Mouse (Mus musculus): ENCODE measurements at regions not wholly inside any gene's neighbourhood (a gene's known extent, or its start where the extent isn't known, plus 50 kb on each side); places are given as distances from the start of the nearest gene placed in this dataset.

GRCm38 (mm10) chr3:128210591-128210990 lies 314.5 kb upstream of the Fam241a start:
- Histone ChIP-seq H3K27me3 (ENCODE audit: control insufficient read depth, insufficient read depth, low read length) (no peaks in the 10 kb centered on the region), H3K4me3 (ENCODE audit: control insufficient read depth, insufficient read depth, low read length) (no peak overlapping the region), H3K27ac (ENCODE audit: control insufficient read depth, insufficient read depth, low read length) (no peak overlapping the region), H3K4me1 (replicated peaks; ENCODE audit: control insufficient read depth, insufficient read depth, low read length) (no peaks in the 10 kb centered on the region), H3K36me3 (ENCODE audit: control insufficient read depth, insufficient read depth, low read length) (no peaks in the 10 kb centered on the region)
- no peak for TF ChIP-seq POLR2A (IDR thresholded peaks at IDR 0.05; ENCODE audit: control insufficient read depth, extremely low read depth, insufficient read depth, low read length, poor library complexity)
- TF ChIP-seq CTCF (IDR thresholded peaks at IDR 0.05; ENCODE audit: borderline replicate concordance, control insufficient read depth, extremely low read depth, insufficient read depth, low read length, poor library complexity) = no peak
- WGBS = 83% methylated on average over 1 of the region's 1 CpGs
- no peak for DNase-seq

GRCm38 (mm10) chr3:128206948-128207347 lies 310.8 kb upstream of the Fam241a start:
- TF ChIP-seq POLR2A (IDR thresholded peaks at IDR 0.05; ENCODE audit: control insufficient read depth, extremely low read depth, insufficient read depth, low read length, poor library complexity) (no peak), CTCF (IDR thresholded peaks at IDR 0.05; ENCODE audit: borderline replicate concordance, control insufficient read depth, extremely low read depth, insufficient read depth, low read length, poor library complexity) (no peak)
- Histone ChIP-seq H3K27ac (ENCODE audit: control insufficient read depth, insufficient read depth, low read length) (no peak overlapping the region), H3K4me1 (replicated peaks; ENCODE audit: control insufficient read depth, insufficient read depth, low read length) (no peaks in the 10 kb centered on the region), H3K27me3 (ENCODE audit: control insufficient read depth, insufficient read depth, low read length) (no peaks in the 10 kb centered on the region), H3K4me3 (ENCODE audit: control insufficient read depth, insufficient read depth, low read length) (no peak overlapping the region), H3K36me3 (ENCODE audit: control insufficient read depth, insufficient read depth, low read length) (no peaks in the 10 kb centered on the region)
- 80% methylated on average over 3 of the region's 3 CpGs for WGBS
- DNase-seq = no peak

- Histone ChIP-seq H3K4me1 (replicated peaks; ENCODE audit: control insufficient read depth, insufficient read depth, low read length) (no peaks in the 10 kb centered on the region), H3K36me3 (ENCODE audit: control insufficient read depth, insufficient read depth, low read length) (no peaks in the 10 kb centered on the region), H3K4me3 (ENCODE audit: control insufficient read depth, insufficient read depth, low read length) (no peak overlapping the region), H3K27ac (ENCODE audit: control insufficient read depth, insufficient read depth, low read length) (no peak overlapping the region), H3K27me3 (ENCODE audit: control insufficient read depth, insufficient read depth, low read length) (no peaks in the 10 kb centered on the region)
- no peak for DNase-seq
- 94% methylated on average over 1 of the region's 1 CpGs for WGBS
- TF ChIP-seq POLR2A (IDR thresholded peaks at IDR 0.05; ENCODE audit: control insufficient read depth, extremely low read depth, insufficient read depth, low read length, poor library complexity) = no peak
- TF ChIP-seq CTCF (IDR thresholded peaks at IDR 0.05; ENCODE audit: borderline replicate concordance, control insufficient read depth, extremely low read depth, insufficient read depth, low read length, poor library complexity) = no peak
Measured at GRCm38 (mm10) chr3:128206483-128206882, 310.4 kb upstream of the Fam241a start.

GRCm38 (mm10) chr3:128200574-128201235 lies 304.6 kb upstream of the Fam241a start:
- Histone ChIP-seq H3K27me3 (ENCODE audit: control insufficient read depth, insufficient read depth, low read length) (no peaks in the 10 kb centered on the region), H3K4me1 (replicated peaks; ENCODE audit: control insufficient read depth, insufficient read depth, low read length) (no peaks in the 10 kb centered on the region), H3K4me3 (ENCODE audit: control insufficient read depth, insufficient read depth, low read length) (no peak overlapping the region), H3K36me3 (ENCODE audit: control insufficient read depth, insufficient read depth, low read length) (no peaks in the 10 kb centered on the region), H3K27ac (ENCODE audit: control insufficient read depth, insufficient read depth, low read length) (no peak overlapping the region)
- no peak for DNase-seq
- WGBS = 86% methylated on average over 5 of the region's 5 CpGs
- TF ChIP-seq POLR2A (IDR thresholded peaks at IDR 0.05; ENCODE audit: control insufficient read depth, extremely low read depth, insufficient read depth, low read length, poor library complexity) = no peak
- TF ChIP-seq CTCF (IDR thresholded peaks at IDR 0.05; ENCODE audit: borderline replicate concordance, control insufficient read depth, extremely low read depth, insufficient read depth, low read length, poor library complexity) = no peak

GRCm38 (mm10) chr3:128199466-128199865 lies 303.3 kb upstream of the Fam241a start:
- TF ChIP-seq POLR2A (IDR thresholded peaks at IDR 0.05; ENCODE audit: control insufficient read depth, extremely low read depth, insufficient read depth, low read length, poor library complexity) = no peak
- TF ChIP-seq CTCF (IDR thresholded peaks at IDR 0.05; ENCODE audit: borderline replicate concordance, control insufficient read depth, extremely low read depth, insufficient read depth, low read length, poor library complexity) = no peak
- Histone ChIP-seq H3K36me3 (ENCODE audit: control insufficient read depth, insufficient read depth, low read length) (no peaks in the 10 kb centered on the region), H3K4me3 (ENCODE audit: control insufficient read depth, insufficient read depth, low read length) (no peak overlapping the region), H3K4me1 (replicated peaks; ENCODE audit: control insufficient read depth, insufficient read depth, low read length) (no peaks in the 10 kb centered on the region), H3K27ac (ENCODE audit: control insufficient read depth, insufficient read depth, low read length) (no peak overlapping the region), H3K27me3 (ENCODE audit: control insufficient read depth, insufficient read depth, low read length) (no peaks in the 10 kb centered on the region)
- DNase-seq = no peak
- WGBS = 92% methylated on average over 2 of the region's 2 CpGs

GRCm38 (mm10) chr3:128192046-128192800 lies 296.1 kb upstream of the Fam241a start:
- H3K27ac ChIP-seq (ENCODE audit: control insufficient read depth, insufficient read depth, low read length) = no peak overlapping the region
- H3K36me3 ChIP-seq (ENCODE audit: control insufficient read depth, insufficient read depth, low read length) = no peaks in the 10 kb centered on the region
- no peaks in the 10 kb centered on the region for H3K27me3 ChIP-seq (ENCODE audit: control insufficient read depth, insufficient read depth, low read length)
- H3K4me3 ChIP-seq (ENCODE audit: control insufficient read depth, insufficient read depth, low read length) = no peak overlapping the region
- TF ChIP-seq POLR2A (IDR thresholded peaks at IDR 0.05; ENCODE audit: control insufficient read depth, extremely low read depth, insufficient read depth, low read length, poor library complexity) = no peak
- TF ChIP-seq CTCF (IDR thresholded peaks at IDR 0.05; ENCODE audit: borderline replicate concordance, control insufficient read depth, extremely low read depth, insufficient read depth, low read length, poor library complexity) = no peak
- H3K4me1 ChIP-seq (replicated peaks; ENCODE audit: control insufficient read depth, insufficient read depth, low read length) = no peaks in the 10 kb centered on the region
- WGBS = 92% methylated on average over 17 of the region's 17 CpGs
- no peak for DNase-seq

Data from thymus, adult 2 months (tissue).